Mouse (Mus musculus) E14TG2a.4 (cell line): ENCODE measurements at regions not wholly inside any gene's neighbourhood (a gene's known extent, or its start where the extent isn't known, plus 50 kb on each side); places are given as distances from the start of the nearest gene placed in this dataset.

Source experiments
- CTCF ChIP-seq: conservative IDR thresholded peaks from 2 replicates; pipeline ENCODE4 v1.5.1; 2014; ENCODE audit warnings: low read length
- NANOG ChIP-seq: IDR thresholded peaks from 2 replicates; pipeline ENCODE4 v1.6.1; 2014; ENCODE audit warnings: borderline replicate concordance, low read length, mixed read lengths
- POU5F1 ChIP-seq: IDR thresholded peaks from 2 replicates; pipeline ENCODE4 v1.6.1; 2014; ENCODE audit warnings: low read length, borderline replicate concordance

- TF ChIP-seq CTCF (no peak), POU5F1 (no peak), NANOG (no peak)
Measured at GRCm38 (mm10) chr8:41552747-41553534, 136.1 kb upstream of the Frg1 start.
